Comparison of ENCODE assay signal across 9 mouse cellular contexts in the genomic region with DNA sequence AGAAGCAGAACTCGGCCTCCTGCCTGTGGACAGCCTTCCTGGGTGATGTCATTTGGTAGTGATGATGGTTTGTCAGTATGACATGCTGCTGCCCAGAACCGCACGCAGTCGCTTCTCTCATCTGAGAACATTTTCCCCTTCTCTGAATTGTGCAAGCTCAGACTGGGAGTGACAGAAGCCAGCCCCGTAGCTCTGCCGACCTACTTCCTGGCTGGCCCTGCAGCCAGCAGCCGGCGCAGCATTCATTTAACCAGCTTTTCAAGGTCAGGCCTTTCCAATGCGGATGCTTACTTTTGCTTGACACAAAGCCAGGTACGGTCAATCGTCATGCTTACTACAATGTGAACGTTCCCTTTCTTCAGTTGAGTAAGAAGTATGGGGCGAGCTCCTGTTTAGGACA.
DNase-seq lines count a peak whose midpoint lies in the region; ATAC-seq and TF ChIP-seq lines count a peak whose summit lies in the region.
"Had no signal": no experiment of that assay in that cellular context is flagged by ENCODE, and none has a peak within 500 bp of the region (broad histone marks: within the 10 kb centered on the region; RNA-seq: fewer than 3 reads in every experiment).

No protein-coding gene starts in this region.

- no peak for TF ChIP-seq EP300 in stomach, postnatal 0 days (optimal IDR thresholded peaks at IDR 0.05)

- TF ChIP-seq POLR2A in thymus, adult 2 months (IDR thresholded peaks at IDR 0.05; ENCODE audit: control insufficient read depth, extremely low read depth, insufficient read depth, low read length, poor library complexity) = no peak

- DNase-seq in adrenal gland, adult (ENCODE audit: inconsistent age in 2 of 2, low spot score in 1 of 2) = peak; percentile 42 to 69
- DNase-seq in adrenal gland, adult 18-20 months (ENCODE audit: low spot score in 2 of 2) = no peak
- DNase-seq in midbrain, embryonic 14.5 days = peak; percentile 38
- DNase-seq in limb, embryonic 10.5 days (ENCODE audit: low spot score) = no peak
- peak; percentile 26 for DNase-seq in stomach, postnatal 0 days (ENCODE audit: low spot score)
- DNase-seq in thymus, adult 2 months = no peak

- H3K9ac ChIP-seq in midbrain, embryonic 14.5 days (replicated peaks; ENCODE audit: low read length) = no peak overlapping the region
- H3K9ac ChIP-seq in midbrain, embryonic 13.5 days (replicated peaks) = no peak overlapping the region
- H3K9ac ChIP-seq in stomach, postnatal 0 days (ENCODE audit: low read length) = no peak overlapping the region; the same call in 1 of the 2 replicates
- H3K9ac ChIP-seq in neural tube, embryonic 15.5 days (replicated peaks) = no peak overlapping the region

- ATAC-seq in midbrain, embryonic 14.5 days (ENCODE audit: low FRiP score, low TSS enrichment) = no peak
- no peak for ATAC-seq in midbrain, embryonic 13.5 days
- no peak for ATAC-seq in stomach, postnatal 0 days (ENCODE audit: low FRiP score, low TSS enrichment)
- ATAC-seq in neural tube, embryonic 15.5 days (ENCODE audit: low FRiP score) = no peak

- H3K4me2 ChIP-seq in midbrain, embryonic 14.5 days (ENCODE audit: low read length) = no peak overlapping the region
- H3K4me2 ChIP-seq in midbrain, embryonic 13.5 days (replicated peaks) = no peak overlapping the region
- peak overlapping the region; percentile 17 for H3K4me2 ChIP-seq in stomach, postnatal 0 days (replicated peaks; ENCODE audit: low read depth)
- H3K4me2 ChIP-seq in neural tube, embryonic 15.5 days = no peak overlapping the region

- no peaks in the 10 kb centered on the region for H3K9me3 ChIP-seq in midbrain, embryonic 14.5 days (ENCODE audit: control insufficient read depth, low read length)
- no peaks in the 10 kb centered on the region for H3K9me3 ChIP-seq in midbrain, embryonic 13.5 days
- H3K9me3 ChIP-seq in limb, embryonic 10.5 days (replicated peaks) = no peaks in the 10 kb centered on the region
- H3K9me3 ChIP-seq in stomach, postnatal 0 days (ENCODE audit: control insufficient read depth, low read length) = no peaks in the 10 kb centered on the region
- H3K9me3 ChIP-seq in neural tube, embryonic 15.5 days (replicated peaks) = no peaks in the 10 kb centered on the region

- no peaks in the 10 kb centered on the region for H3K36me3 ChIP-seq in midbrain, embryonic 14.5 days (ENCODE audit: control insufficient read depth, insufficient read depth, low read length)
- H3K36me3 ChIP-seq in midbrain, embryonic 13.5 days = no peaks in the 10 kb centered on the region
- no peaks in the 10 kb centered on the region for H3K36me3 ChIP-seq in limb, embryonic 10.5 days
- H3K36me3 ChIP-seq in stomach, postnatal 0 days (ENCODE audit: control insufficient read depth, insufficient read depth, low read length) = no peaks in the 10 kb centered on the region
- H3K36me3 ChIP-seq in thymus, adult 2 months (ENCODE audit: control insufficient read depth, insufficient read depth, low read length) = no peaks in the 10 kb centered on the region
- H3K36me3 ChIP-seq in neural tube, embryonic 15.5 days = no peaks in the 10 kb centered on the region

- WGBS in midbrain, embryonic 14.5 days = 77% methylated on average over 13 of the region's 13 CpGs
- 83% methylated on average over 13 of the region's 13 CpGs for WGBS in midbrain, embryonic 13.5 days
- WGBS in limb, embryonic 10.5 days = 73% methylated on average over 13 of the region's 13 CpGs
- WGBS in stomach, postnatal 0 days = 17% methylated on average over 13 of the region's 13 CpGs
- 75% methylated on average over 13 of the region's 13 CpGs for WGBS in thymus, adult 2 months
- WGBS in neural tube, embryonic 15.5 days = 76% methylated on average over 13 of the region's 13 CpGs

- H3K27me3 ChIP-seq in midbrain, embryonic 14.5 days (ENCODE audit: control insufficient read depth, insufficient read depth, low read length) = no peaks in the 10 kb centered on the region
- no peaks in the 10 kb centered on the region for H3K27me3 ChIP-seq in midbrain, embryonic 13.5 days
- H3K27me3 ChIP-seq in limb, embryonic 10.5 days (ENCODE audit: low read depth, poor library complexity, severe bottlenecking) = no peaks in the 10 kb centered on the region
- H3K27me3 ChIP-seq in stomach, postnatal 0 days (ENCODE audit: control insufficient read depth, insufficient read depth, low read length) = no peaks in the 10 kb centered on the region
- H3K27me3 ChIP-seq in thymus, adult 2 months (ENCODE audit: control insufficient read depth, insufficient read depth, low read length) = no peaks in the 10 kb centered on the region
- H3K27me3 ChIP-seq in neural tube, embryonic 15.5 days (replicated peaks) = no peaks in the 10 kb centered on the region

- H3K4me1 ChIP-seq in midbrain, embryonic 14.5 days (ENCODE audit: control insufficient read depth, insufficient read depth, low read length) = no peaks in the 10 kb centered on the region
- H3K4me1 ChIP-seq in midbrain, embryonic 13.5 days (replicated peaks) = 0 out of 2 replicates have a peak, but pooled peaks cover 13% of the 10 kb centered on the region
- H3K4me1 ChIP-seq in limb, embryonic 10.5 days = peaks cover 17% of the 10 kb centered on the region
- H3K4me1 ChIP-seq in stomach, postnatal 0 days (replicated peaks; ENCODE audit: control insufficient read depth, insufficient read depth) = peaks cover 6% of the 10 kb centered on the region
- H3K4me1 ChIP-seq in thymus, adult 2 months (replicated peaks; ENCODE audit: control insufficient read depth, insufficient read depth, low read length) = no peaks in the 10 kb centered on the region
- H3K4me1 ChIP-seq in neural tube, embryonic 15.5 days = no peaks in the 10 kb centered on the region

- 0 out of 2 replicates have a peak, but pooled peaks have one; percentile 12 for TF ChIP-seq CTCF in stomach, postnatal 0 days (IDR thresholded peaks at IDR 0.05; ENCODE audit: low read depth)
- TF ChIP-seq CTCF in thymus, adult 2 months (IDR thresholded peaks at IDR 0.05; ENCODE audit: borderline replicate concordance, control insufficient read depth, extremely low read depth, insufficient read depth, low read length, poor library complexity) = no peak

- no peak overlapping the region for H3K4me3 ChIP-seq in midbrain, embryonic 14.5 days (replicated peaks; ENCODE audit: low read depth, low read length)
- H3K4me3 ChIP-seq in midbrain, embryonic 13.5 days (replicated peaks) = no peak overlapping the region
- H3K4me3 ChIP-seq in limb, embryonic 10.5 days = no peak overlapping the region
- no peak overlapping the region for H3K4me3 ChIP-seq in stomach, postnatal 0 days (ENCODE audit: low read depth, low read length)
- no peak overlapping the region for H3K4me3 ChIP-seq in thymus, adult 2 months (ENCODE audit: control insufficient read depth, insufficient read depth, low read length)
- no peak overlapping the region for H3K4me3 ChIP-seq in neural tube, embryonic 15.5 days (replicated peaks)

- H3K27ac ChIP-seq in midbrain, embryonic 14.5 days (replicated peaks; ENCODE audit: low read depth, low read length) = no peak overlapping the region
- H3K27ac ChIP-seq in midbrain, embryonic 13.5 days = no peak overlapping the region
- peak overlapping the region; percentile 57; the same call in 1 of the 2 replicates for H3K27ac ChIP-seq in limb, embryonic 10.5 days
- H3K27ac ChIP-seq in stomach, postnatal 0 days (replicated peaks) = no peak overlapping the region
- H3K27ac ChIP-seq in thymus, adult 2 months (ENCODE audit: control insufficient read depth, insufficient read depth, low read length) = no peak overlapping the region
- no peak overlapping the region for H3K27ac ChIP-seq in neural tube, embryonic 15.5 days (replicated peaks)
- H3K27ac ChIP-seq: kidney, postnatal 0 days had no signal

Comparison
In these comparisons a context has a peak if more than half of its experiments do, and no peak if none do; other contexts are left out.
1. DNase-seq: peak in adrenal gland, adult (2 of 2), midbrain, embryonic 14.5 days (single experiment) and stomach, postnatal 0 days (single experiment); none in adrenal gland, adult 18-20 months (0 of 2), limb, embryonic 10.5 days (single experiment) and thymus, adult 2 months (single experiment).